Mouse (Mus musculus) kidney, adult 11 months (tissue): Measurements from ENCODE around the gene Gm20449.
A peak's percentile ranks its signal among the peaks of the same experiment; 100 is the strongest.
"Not testable (repeated sequence)": the region's sequence is repeated elsewhere in the genome, so short reads cannot be mapped to it uniquely, and the experiment has no call there.

ENCODE experiments used
- DNase-seq: peaks from one replicate; pipeline ENCODE4 v3.0.0; 2022

The Gm20449 gene

GRCm38 (mm10) chr7:41499389-41500049 lies at the start of gene Gm20449, which contains the start of gene AW146154:
Gene Gm20449 (minus strand): TSS chr7:41499417.
Gene AW146154 (minus strand): TSS chr7:41499890.
- DNase-seq = peak; percentile 99

GRCm38 (mm10) chr7:41512672-41513071 lies 13.5 kb upstream of the Gm20449 start:
- no peak for DNase-seq

GRCm38 (mm10) chr7:41512207-41512606 lies 13.0 kb upstream of the Gm20449 start:
- no peak for DNase-seq

GRCm38 (mm10) chr7:41502402-41502801 lies 3.2 kb upstream of the Gm20449 start:
- no peak for DNase-seq

GRCm38 (mm10) chr7:41500151-41500934 lies 1.1 kb upstream of the Gm20449 start:
- DNase-seq = peak; percentile 82

GRCm38 (mm10) chr7:41499018-41499388 lies 214 bp downstream of the Gm20449 start:
- not testable (repeated sequence) for DNase-seq

GRCm38 (mm10) chr7:41498464-41498863 lies 753 bp downstream of the Gm20449 start:
- peak; percentile 14 for DNase-seq

- peak; percentile 11 for DNase-seq
These were observed 1.3 kb downstream of the Gm20449 start for GRCm38 (mm10) chr7:41497871-41498270.

- DNase-seq = no peak
These were observed 47.4 kb downstream of the Gm20449 start for GRCm38 (mm10) chr7:41451864-41452263.

- DNase-seq = not testable (repeated sequence)
These were observed 50.6 kb downstream of the Gm20449 start, which contains the start of gene Vmn2r57 for GRCm38 (mm10) chr7:41448596-41448995. Gene Vmn2r57 (minus strand): TSS chr7:41448696.

GRCm38 (mm10) chr7:41394130-41394529 lies 105.1 kb downstream of the Gm20449 start:
- no peak for DNase-seq

- DNase-seq = peak; percentile 87
These were observed 105.9 kb downstream of the Gm20449 start, which contains the start of gene AI987944 for GRCm38 (mm10) chr7:41393048-41393971. Gene AI987944 (minus strand): TSS chr7:41393379.
